Mouse (Mus musculus) liver, adult 2 months (tissue): ENCODE data around the gene Ptges2.

Experiments
- CTCF ChIP-seq: fragments of 200-500 bp; IDR thresholded peaks from 2 replicates; pipeline ENCODE4 v1.5.1; 2011; ENCODE audit warnings: low read depth, low read length, control low read depth
- POLR2A ChIP-seq: fragments of 200-500 bp; IDR thresholded peaks from 2 replicates; pipeline ENCODE4 v1.6.1; 2011; ENCODE audit warnings: low read length, control low read depth; ENCODE audit not compliant: insufficient read depth; ENCODE audit errors: extremely low read depth

DNA sequence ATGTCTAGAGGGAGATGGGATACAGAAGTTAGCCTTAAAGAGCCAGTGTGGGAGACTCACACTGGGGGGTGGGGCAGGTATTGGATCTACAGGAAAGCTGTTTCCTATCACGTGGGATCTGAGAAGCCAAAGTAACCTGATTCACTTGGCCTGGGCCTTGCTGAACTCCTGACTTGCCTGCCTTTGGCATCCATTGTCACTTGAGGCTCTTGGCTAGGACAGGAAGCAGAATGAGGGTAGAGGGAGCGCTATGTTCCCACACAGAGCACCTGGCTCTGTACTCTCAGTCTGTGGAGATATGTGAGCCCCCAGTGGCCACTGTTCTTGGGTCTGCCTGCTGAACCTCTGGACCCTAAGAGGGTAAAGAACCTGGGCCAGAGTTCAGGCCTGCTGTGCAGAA lies 20.9 kb downstream of the Ptges2 start:
- TF ChIP-seq CTCF (no peak), POLR2A (no peak)
